Mouse (Mus musculus): ENCODE results near the gene Bora.

DNA sequence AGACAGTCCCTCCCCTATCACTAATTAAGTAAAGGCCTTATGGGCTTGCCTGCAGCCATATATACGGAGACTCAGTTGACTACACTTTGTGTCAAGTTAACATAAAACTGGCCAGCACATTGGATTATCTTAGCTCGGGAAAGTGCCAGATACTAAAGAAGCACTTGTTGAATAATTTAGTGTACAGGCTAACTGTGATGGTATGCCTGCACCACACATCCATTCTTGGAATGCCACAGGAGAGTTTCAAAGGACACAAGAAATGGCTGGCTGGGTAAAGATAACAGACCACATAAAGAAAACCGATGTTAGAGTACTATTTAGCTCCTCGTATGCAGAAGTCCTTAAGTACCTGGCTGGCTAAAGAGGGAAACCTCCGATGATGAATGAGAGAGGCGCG, 27.3 kb upstream of the Bora start:
- TF ChIP-seq CTCF (conservative IDR thresholded peaks at IDR 0.05; ENCODE audit: low read length) (no peak), NANOG (IDR thresholded peaks at IDR 0.05; ENCODE audit: borderline replicate concordance, low read length) (no peak)
